31 mouse cellular contexts compared by ENCODE assay signal in the genomic region with DNA sequence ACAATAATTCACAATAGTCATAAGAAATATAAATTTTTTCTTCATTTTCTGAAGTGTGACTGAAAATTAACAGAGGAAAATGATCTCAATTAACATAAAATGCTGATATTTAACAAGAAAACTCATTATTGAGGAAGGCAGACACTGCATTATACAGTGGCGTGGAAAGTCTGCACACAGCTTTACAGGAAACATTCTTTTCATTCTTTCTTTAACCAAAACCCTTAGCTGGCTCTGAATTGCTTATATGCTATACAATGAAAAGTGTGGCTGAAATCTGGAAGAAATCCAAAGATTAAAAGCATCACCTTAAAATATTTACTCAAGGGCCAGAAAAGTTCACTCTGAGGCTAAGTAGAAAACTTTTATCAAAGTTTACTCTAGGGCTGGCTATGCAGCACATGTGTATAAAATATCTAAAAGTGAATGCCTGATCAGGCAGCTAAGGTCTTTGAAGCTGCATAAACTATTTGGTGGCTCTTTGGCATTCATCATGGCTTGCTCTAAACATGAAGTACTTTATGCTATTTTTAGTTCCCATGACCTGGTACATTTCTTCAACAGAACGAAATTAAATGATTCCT. TPM values are rescaled to one million over a fixed set of nuclear protein-coding genes. Genes with fewer than 3 reads are reported as not detected.
A peak's percentile ranks its signal among the peaks of the same experiment; 100 is the strongest.
DNase-seq lines count a peak whose midpoint lies in the region; ATAC-seq and TF ChIP-seq lines count a peak whose summit lies in the region.
"Had no signal": no experiment of that assay in that cellular context is flagged by ENCODE, and none has a peak within 500 bp of the region (broad histone marks: within the 10 kb centered on the region; RNA-seq: fewer than 3 reads in every experiment).

No protein-coding gene starts in this region.

- 0 out of 2 replicates have a peak overlapping the region, but pooled peaks have one; percentile 31 for H3K27ac ChIP-seq in heart, embryonic 15.5 days
- peak overlapping the region; percentile 61; the same call in 1 of the 2 replicates for H3K27ac ChIP-seq in lung, embryonic 14.5 days (ENCODE audit: low read depth)
- H3K27ac ChIP-seq in intestine, embryonic 15.5 days, result no peak overlapping the region
- H3K27ac ChIP-seq in intestine, embryonic 16.5 days (ENCODE audit: low read length), result no peak overlapping the region
- H3K27ac ChIP-seq in hindbrain, embryonic 10.5 days, result no peak overlapping the region
- H3K27ac ChIP-seq: embryonic facial prominence, embryonic 13.5 days; gastrocnemius, adult 2 months; heart, embryonic 10.5 days; hindbrain, embryonic 14.5 days; limb, embryonic 12.5 days; liver, embryonic 12.5 days; neural tube, embryonic 15.5 days had no signal

- H3K36me3 ChIP-seq in heart, embryonic 15.5 days, result no peaks in the 10 kb centered on the region
- H3K36me3 ChIP-seq in lung, embryonic 14.5 days (ENCODE audit: insufficient read depth), result no peaks in the 10 kb centered on the region
- H3K36me3 ChIP-seq in intestine, embryonic 15.5 days, result no peaks in the 10 kb centered on the region
- H3K36me3 ChIP-seq in intestine, embryonic 16.5 days (ENCODE audit: control insufficient read depth, insufficient read depth, low read length), result no peaks in the 10 kb centered on the region
- H3K36me3 ChIP-seq in hindbrain, embryonic 10.5 days, result no peaks in the 10 kb centered on the region
- H3K36me3 ChIP-seq: embryonic facial prominence, embryonic 13.5 days; heart, embryonic 10.5 days; limb, embryonic 12.5 days; liver, embryonic 12.5 days; neural tube, embryonic 15.5 days had no signal

- intact Hi-C loops in heart, postnatal 36 days (cut with DNase I), result no loop called here

- H3K27me3 ChIP-seq in heart, embryonic 15.5 days, result no peaks in the 10 kb centered on the region
- no peaks in the 10 kb centered on the region for H3K27me3 ChIP-seq in lung, embryonic 14.5 days (ENCODE audit: insufficient read depth, low read length)
- H3K27me3 ChIP-seq in intestine, embryonic 15.5 days (replicated peaks), result no peaks in the 10 kb centered on the region
- H3K27me3 ChIP-seq in intestine, embryonic 16.5 days (replicated peaks; ENCODE audit: control insufficient read depth, insufficient read depth, low read length), result no peaks in the 10 kb centered on the region
- H3K27me3 ChIP-seq in hindbrain, embryonic 10.5 days (ENCODE audit: insufficient read depth, poor library complexity, severe bottlenecking), result no peaks in the 10 kb centered on the region
- H3K27me3 ChIP-seq: embryonic facial prominence, embryonic 13.5 days; limb, embryonic 12.5 days; liver, embryonic 12.5 days; neural tube, embryonic 15.5 days had no signal

- H3K4me2 ChIP-seq in heart, embryonic 15.5 days, result no peak overlapping the region
- H3K4me2 ChIP-seq in lung, embryonic 14.5 days, result no peak overlapping the region
- H3K4me2 ChIP-seq in intestine, embryonic 15.5 days (replicated peaks), result no peak overlapping the region
- no peak overlapping the region for H3K4me2 ChIP-seq in intestine, embryonic 16.5 days (ENCODE audit: low read depth, low read length)
- H3K4me2 ChIP-seq: embryonic facial prominence, embryonic 13.5 days; hindbrain, embryonic 14.5 days; limb, embryonic 12.5 days; liver, embryonic 12.5 days; neural tube, embryonic 15.5 days had no signal

- no peaks in the 10 kb centered on the region for H3K9me3 ChIP-seq in heart, embryonic 15.5 days (replicated peaks)
- no peaks in the 10 kb centered on the region for H3K9me3 ChIP-seq in lung, embryonic 14.5 days (ENCODE audit: low read depth, low read length)
- H3K9me3 ChIP-seq in intestine, embryonic 15.5 days, result no peaks in the 10 kb centered on the region
- H3K9me3 ChIP-seq in intestine, embryonic 16.5 days (ENCODE audit: control insufficient read depth, low read length), result no peaks in the 10 kb centered on the region
- H3K9me3 ChIP-seq in hindbrain, embryonic 10.5 days, result no peaks in the 10 kb centered on the region
- H3K9me3 ChIP-seq: embryonic facial prominence, embryonic 13.5 days; heart, embryonic 10.5 days; limb, embryonic 12.5 days; liver, embryonic 12.5 days; neural tube, embryonic 15.5 days had no signal

- no peak for DNase-seq in heart, postnatal 36 days
- peak; percentile 82 for DNase-seq in lung, embryonic 14.5 days
- DNase-seq in lung, adult 18-20 months, result no peak
- DNase-seq in hindbrain, embryonic 10.5 days (ENCODE audit: low spot score), result no peak
- DNase-seq: adrenal gland, postnatal 25 days; B cell, adult 2 months; cerebellum, adult 11-12 months; cerebellum, adult 9-11 months; embryo, embryonic 11 days; gastrocnemius, adult 2 months; gastrocnemius, postnatal 36 days; heart, postnatal 4 days; kidney, adult 8-10 months; kidney, postnatal 10 days; liver, postnatal 0 days; midbrain, embryonic 14.5 days; retina, postnatal 1 day; right cerebral cortex, postnatal 14 days; thymus, adult 2 months; thymus, postnatal 36 days had no signal

- H3K4me3 ChIP-seq in heart, embryonic 15.5 days, result no peak overlapping the region
- no peak overlapping the region for H3K4me3 ChIP-seq in lung, embryonic 14.5 days (ENCODE audit: low read depth, low read length)
- H3K4me3 ChIP-seq in intestine, embryonic 15.5 days (replicated peaks), result no peak overlapping the region
- H3K4me3 ChIP-seq in intestine, embryonic 16.5 days (ENCODE audit: low read length), result no peak overlapping the region
- H3K4me3 ChIP-seq in hindbrain, embryonic 10.5 days, result no peak overlapping the region
- H3K4me3 ChIP-seq: embryonic facial prominence, embryonic 13.5 days; erythroblast, embryonic 14.5 days; gastrocnemius, adult 2 months; heart, embryonic 10.5 days; limb, embryonic 12.5 days; liver, embryonic 12.5 days; neural tube, embryonic 15.5 days had no signal

- TF ChIP-seq CTCF in lung, embryonic 14.5 days (IDR thresholded peaks at IDR 0.05; ENCODE audit: low read depth), result no peak

- H3K4me1 ChIP-seq in heart, embryonic 15.5 days (replicated peaks), result peaks cover 6% of the 10 kb centered on the region
- H3K4me1 ChIP-seq in lung, embryonic 14.5 days (ENCODE audit: insufficient read depth), result peaks cover 4% of the 10 kb centered on the region; the same call in 1 of the 2 replicates
- no peaks in the 10 kb centered on the region for H3K4me1 ChIP-seq in intestine, embryonic 15.5 days (replicated peaks)
- H3K4me1 ChIP-seq in intestine, embryonic 16.5 days (ENCODE audit: control insufficient read depth, insufficient read depth, low read length), result peaks cover 4% of the 10 kb centered on the region; the same call in 1 of the 2 replicates
- no peaks in the 10 kb centered on the region for H3K4me1 ChIP-seq in hindbrain, embryonic 10.5 days (replicated peaks)
- H3K4me1 ChIP-seq: embryonic facial prominence, embryonic 13.5 days; heart, embryonic 10.5 days; liver, embryonic 12.5 days; neural tube, embryonic 15.5 days had no signal

- ATAC-seq in heart, embryonic 15.5 days (replicated peaks; ENCODE audit: insufficient number of reproducible peaks, insufficient read depth, low FRiP score, low read depth), result no peak
- ATAC-seq in lung, embryonic 14.5 days (ENCODE audit: insufficient read depth), result peak; percentile 74
- peak; percentile 28; the same call in 1 of the 2 replicates for ATAC-seq in intestine, embryonic 15.5 days
- peak; percentile 46; the same call in 1 of the 2 replicates for ATAC-seq in intestine, embryonic 16.5 days
- ATAC-seq: forebrain, embryonic 16.5 days; liver, embryonic 12.5 days; liver, postnatal 0 days had no signal

- 18% methylated on average over 2 of the region's 2 CpGs for WGBS in heart, embryonic 15.5 days
- WGBS in lung, embryonic 14.5 days, result 9% methylated on average over 2 of the region's 2 CpGs
- 23% methylated on average over 2 of the region's 2 CpGs for WGBS in intestine, embryonic 15.5 days
- WGBS in intestine, embryonic 16.5 days, result 38% methylated on average over 2 of the region's 2 CpGs
- 78% methylated on average over 2 of the region's 2 CpGs for WGBS in hindbrain, embryonic 10.5 days

- H3K9ac ChIP-seq in heart, embryonic 15.5 days, result no peak overlapping the region
- no peak overlapping the region for H3K9ac ChIP-seq in lung, embryonic 14.5 days
- H3K9ac ChIP-seq in intestine, embryonic 15.5 days, result no peak overlapping the region
- H3K9ac ChIP-seq in intestine, embryonic 16.5 days (ENCODE audit: low read depth, low read length), result no peak overlapping the region
- H3K9ac ChIP-seq: embryonic facial prominence, embryonic 13.5 days; hindbrain, embryonic 14.5 days; limb, embryonic 12.5 days; liver, embryonic 12.5 days; liver, postnatal 0 days; neural tube, embryonic 15.5 days had no signal

RNA-seq across cellular contexts. Expression of a gene that starts 9.5 kb away (rescaled TPM):
- polyA plus RNA-seq in heart, embryonic 15.5 days (2015; fragmentation: Nextera tagmentation; extraction: Ambion mirVana), result 6.9 and 7.2 TPM in 2 replicates
- total RNA-seq in heart, postnatal 36 days (2021), result 1 to 10 TPM; 1.8 to 2.1 TPM
- polyA plus RNA-seq in lung, embryonic 14.5 days (2014; fragmentation: Nextera tagmentation; extraction: Ambion mirVana), result 7.9 and 9.0 TPM in 2 replicates
- polyA plus RNA-seq in intestine, embryonic 15.5 days (2015; fragmentation: Nextera tagmentation; extraction: Ambion mirVana), result 5.3 and 7.4 TPM in 2 replicates
- polyA plus RNA-seq in intestine, embryonic 16.5 days (2015; fragmentation: Nextera tagmentation; extraction: Ambion mirVana), result 4.5 and 4.7 TPM in 2 replicates
- polyA plus RNA-seq in hindbrain, embryonic 10.5 days (2016; fragmentation: Nextera tagmentation; extraction: Ambion mirVana), result 6.9 TPM in 2 replicates
- polyA plus RNA-seq: erythroblast, embryonic 14.5 days had no signal

Comparison
In these comparisons a context has a peak if more than half of its experiments do, and no peak if none do; other contexts are left out.
1. H3K27ac ChIP-seq: peak in heart, embryonic 15.5 days (single experiment) and lung, embryonic 14.5 days (single experiment); none in intestine, embryonic 15.5 days (single experiment), intestine, embryonic 16.5 days (single experiment) and hindbrain, embryonic 10.5 days (single experiment).